Mouse (Mus musculus) heart, adult 2 months (tissue): Measurements from ENCODE around the gene Mkrn2os.

ENCODE experiments used
- CTCF ChIP-seq: fragments of 200-600 bp; IDR thresholded peaks from 2 replicates; pipeline ENCODE4 v1.8.1; 2022; ENCODE audit warnings: antibody characterized with exemption, mild to moderate bottlenecking, moderate library complexity
- EP300 ChIP-seq: fragments of 200-500 bp; IDR thresholded peaks from 2 replicates; pipeline ENCODE4 v1.6.1; 2011; ENCODE audit warnings: low read depth, low read length, control low read depth; ENCODE audit not compliant: insufficient read depth
- POLR2A ChIP-seq: fragments of 200-500 bp; IDR thresholded peaks from 2 replicates; pipeline ENCODE4 v1.6.1; 2011; ENCODE audit warnings: mild to moderate bottlenecking, low read depth, low read length, control low read depth; ENCODE audit not compliant: insufficient read depth

GRCm38 (mm10) chr6:115580810-115581209 is 11.6 kb downstream of the Mkrn2os start:
- TF ChIP-seq CTCF: no peak
- TF ChIP-seq POLR2A: no peak
- TF ChIP-seq EP300: no peak
